Mouse (Mus musculus): ENCODE results near the gene Galnt10.

Gene Galnt10

DNA sequence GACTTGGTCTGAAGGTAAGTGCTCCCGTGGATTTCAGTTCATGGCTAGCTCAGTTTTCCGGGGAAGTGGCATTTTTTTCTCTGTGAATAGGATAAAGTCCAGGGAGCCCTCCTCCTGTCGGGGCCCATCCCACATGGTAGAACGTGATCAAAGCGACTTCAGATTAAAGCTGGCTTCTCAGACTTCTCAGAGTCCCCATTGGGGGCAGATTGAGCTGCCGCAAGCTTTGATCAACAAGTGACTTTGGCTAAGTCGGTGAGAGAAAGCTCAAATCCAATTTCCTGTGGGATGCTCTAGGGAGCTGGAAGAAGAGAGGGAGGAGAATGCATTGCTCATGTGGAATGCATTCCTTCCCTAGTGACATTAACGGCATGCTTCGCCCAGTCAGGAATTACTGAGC is 10.1 kb upstream of the Galnt10 start:
- DNase-seq (ENCODE audit: low spot score) = no peak

GRCm38 (mm10) chr11:57643691-57644090 is 1.6 kb upstream of the Galnt10 start:
- no peak for DNase-seq (ENCODE audit: low spot score)

DNA sequence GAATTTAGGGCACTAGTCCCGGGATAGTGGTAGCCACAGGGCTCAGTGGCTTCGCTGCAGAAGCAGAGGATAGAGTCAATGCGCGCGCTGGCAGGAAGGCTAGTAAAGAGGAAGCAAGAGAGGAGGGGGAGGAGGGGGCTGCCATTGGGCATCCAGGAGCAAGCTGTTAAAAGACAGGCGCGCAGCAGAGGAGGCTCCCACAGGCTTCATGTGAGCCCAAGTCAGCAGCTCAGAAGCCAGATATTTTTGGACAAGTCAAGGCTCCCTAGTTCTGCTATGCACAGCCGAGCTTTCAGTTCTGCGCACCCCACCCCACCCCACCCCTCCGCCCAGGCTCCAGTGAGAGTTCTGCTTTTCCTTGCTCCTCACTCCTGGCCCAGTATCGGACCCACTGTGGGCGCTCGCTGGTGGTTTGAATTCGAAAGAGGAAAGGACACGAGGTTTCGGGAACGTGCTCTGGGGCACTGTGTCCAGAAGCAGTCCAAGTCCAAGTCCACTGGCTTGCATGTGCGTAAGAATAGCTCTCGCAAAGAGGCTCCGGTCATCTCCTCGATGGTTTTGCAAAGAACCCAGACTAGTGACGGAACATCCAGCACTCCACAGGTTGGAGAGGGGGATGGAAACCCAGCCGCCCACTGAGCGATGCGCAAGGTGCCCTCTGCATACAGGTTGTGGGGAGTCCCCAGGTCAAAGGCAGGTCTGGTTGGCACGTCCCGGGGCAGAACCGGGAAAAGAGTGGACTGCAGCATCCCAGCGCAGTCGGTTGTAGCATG is 811 bp upstream of the Galnt10 start:
- DNase-seq (ENCODE audit: low spot score) = peak; percentile 19

GRCm38 (mm10) chr11:57645847-57646246 is 605 bp downstream of the Galnt10 start:
- no peak for DNase-seq (ENCODE audit: low spot score)

- DNase-seq (ENCODE audit: low spot score) = no peak
These were observed 1.2 kb downstream of the Galnt10 start for GRCm38 (mm10) chr11:57646416-57646815.

- no peak for DNase-seq (ENCODE audit: low spot score)
These were observed 1.7 kb downstream of the Galnt10 start for GRCm38 (mm10) chr11:57646940-57647339.

DNA sequence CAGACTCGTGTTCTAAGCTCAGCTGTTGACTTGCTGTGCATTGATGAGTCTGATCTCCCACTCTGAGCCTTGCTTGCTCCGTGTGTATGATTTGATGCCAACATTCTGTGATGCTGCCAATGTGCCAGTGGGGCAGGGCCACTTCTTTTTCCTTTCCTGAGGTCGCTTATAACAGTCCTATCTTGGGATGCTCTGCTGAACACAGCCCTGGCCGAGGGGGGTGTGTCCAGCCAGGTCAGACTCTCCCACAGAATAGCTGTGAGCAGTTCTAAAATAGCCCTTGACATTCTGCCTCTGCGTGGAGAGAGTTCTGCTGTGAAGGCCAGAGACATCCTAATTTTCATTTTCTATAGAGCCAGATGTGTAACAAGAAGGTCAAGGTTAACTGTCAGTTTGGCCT is 2.2 kb downstream of the Galnt10 start:
- DNase-seq (ENCODE audit: low spot score) = no peak

GRCm38 (mm10) chr11:57648196-57648800 is 3.1 kb downstream of the Galnt10 start:
- DNase-seq (ENCODE audit: low spot score) = no peak

DNA sequence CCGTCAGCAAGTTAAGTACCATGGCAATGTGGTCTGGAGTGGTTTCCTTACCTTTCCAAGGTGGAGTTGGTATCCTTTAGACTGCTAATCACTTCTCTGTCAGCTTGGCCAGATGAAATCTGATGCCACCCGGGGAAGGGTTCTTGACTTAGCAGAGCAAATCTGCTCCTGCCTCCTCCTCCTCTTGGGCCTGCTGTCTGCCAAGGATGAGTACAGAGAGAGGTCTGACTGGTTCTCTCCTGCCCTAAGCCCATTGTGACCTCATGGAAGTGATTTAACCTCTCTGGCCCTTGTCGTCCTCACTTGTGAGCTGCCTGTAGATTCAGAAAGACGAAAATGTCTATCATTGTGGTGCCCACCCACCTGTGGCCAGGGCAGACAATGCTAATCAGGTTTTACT is 4.0 kb downstream of the Galnt10 start:
- no peak for DNase-seq (ENCODE audit: low spot score)

- no peak for DNase-seq (ENCODE audit: low spot score)
These were observed 4.4 kb downstream of the Galnt10 start for GRCm38 (mm10) chr11:57649671-57650070.

GRCm38 (mm10) chr11:57650867-57651266 is 5.6 kb downstream of the Galnt10 start:
- DNase-seq (ENCODE audit: low spot score) = no peak

DNA sequence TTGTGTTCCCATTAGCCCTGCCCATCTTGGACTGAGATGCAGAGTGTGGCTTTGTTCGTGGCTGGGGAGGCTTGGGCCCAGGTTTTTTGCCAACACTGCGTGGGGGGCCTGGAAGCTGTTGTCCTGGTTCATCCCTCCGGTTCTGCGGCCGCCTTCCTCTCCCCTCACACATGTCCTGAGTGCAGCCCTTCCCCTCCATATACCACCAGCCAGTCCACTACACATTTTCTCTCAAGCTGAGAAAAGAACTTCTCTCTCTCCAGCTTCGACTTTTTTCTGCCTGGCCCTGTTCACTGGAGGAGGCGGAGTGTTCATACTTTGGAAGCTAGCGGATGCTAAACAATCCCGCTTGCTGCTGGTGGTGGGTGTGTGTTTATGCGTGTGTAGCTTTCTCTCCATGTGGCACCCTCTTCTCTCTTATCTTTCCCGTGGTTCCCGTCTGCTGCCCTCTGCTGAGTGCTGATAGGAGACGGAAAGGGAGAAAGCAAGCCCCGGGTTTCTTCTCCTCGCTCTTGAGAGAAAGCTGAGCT is 6.1 kb downstream of the Galnt10 start:
- peak; percentile 49 for DNase-seq (ENCODE audit: low spot score)

DNA sequence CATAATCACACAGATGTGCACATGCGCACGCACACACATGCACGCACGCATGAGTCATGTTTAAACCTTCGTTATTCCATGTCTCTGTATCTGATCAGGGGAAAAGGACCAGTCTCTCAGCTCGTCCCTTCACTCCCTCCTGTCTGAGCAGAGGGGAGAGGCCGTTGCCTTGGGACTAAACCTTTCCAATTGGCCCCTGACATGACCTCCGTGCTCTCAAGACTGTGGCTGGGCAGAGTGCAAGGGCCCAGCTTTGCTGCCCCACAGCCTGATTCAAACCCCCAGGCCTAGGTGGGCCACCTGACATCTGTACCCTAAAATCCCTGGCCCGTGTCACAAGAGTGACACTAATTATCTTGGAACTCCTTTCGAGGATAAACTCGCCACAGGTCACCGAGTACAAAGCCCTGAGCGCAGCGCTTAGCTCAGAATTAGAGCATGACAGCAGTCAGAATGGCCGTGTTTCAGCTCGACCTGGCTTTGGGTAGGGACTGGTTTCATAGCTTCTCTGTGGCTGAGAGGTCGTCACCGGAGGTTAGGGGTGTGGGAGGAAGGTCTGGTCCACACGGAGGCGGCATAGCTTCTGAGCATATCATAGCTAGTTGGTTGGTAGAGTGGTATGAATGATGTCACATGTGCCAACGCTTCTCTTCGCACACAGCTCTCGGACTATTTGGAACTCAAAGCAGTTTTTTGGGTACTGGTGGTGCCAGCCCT is 7.1 kb downstream of the Galnt10 start:
- DNase-seq (ENCODE audit: low spot score) = no peak

DNA sequence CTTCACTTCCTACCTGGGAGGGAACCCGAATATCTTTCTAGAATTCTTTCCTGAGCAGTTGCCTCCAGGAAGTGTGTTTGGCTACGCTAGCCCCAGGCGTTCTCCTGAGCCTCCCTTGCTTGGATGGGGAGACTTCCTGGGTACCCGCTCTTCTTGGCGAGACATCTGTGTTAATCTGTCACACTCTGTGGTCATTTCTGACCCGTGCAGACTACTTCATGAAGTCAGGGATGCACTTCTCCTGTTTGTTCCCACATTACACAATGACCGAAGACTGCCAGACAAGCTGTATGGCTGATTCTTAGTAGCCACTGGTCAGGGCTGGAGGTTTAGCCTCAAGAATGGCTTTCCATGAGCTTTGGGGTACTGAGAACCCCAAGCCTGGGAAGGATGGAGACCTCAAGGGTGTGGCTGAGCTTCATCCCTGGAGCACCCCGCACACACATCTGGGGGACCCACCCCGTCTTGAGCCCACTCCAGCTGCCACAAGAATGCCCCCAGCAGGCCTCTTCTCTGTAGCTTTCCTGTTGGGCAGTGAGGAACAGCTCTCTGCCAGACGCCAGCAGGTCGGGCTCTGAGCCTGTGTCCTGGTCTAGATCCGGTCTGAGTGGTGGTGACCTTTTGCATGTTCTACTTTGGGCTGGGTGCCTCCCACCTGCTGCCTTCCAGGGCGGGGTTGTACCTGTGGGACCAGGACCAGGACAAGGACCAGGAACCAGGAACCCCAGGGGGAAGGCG is 7.8 kb downstream of the Galnt10 start:
- DNase-seq (ENCODE audit: low spot score) = no peak

DNA sequence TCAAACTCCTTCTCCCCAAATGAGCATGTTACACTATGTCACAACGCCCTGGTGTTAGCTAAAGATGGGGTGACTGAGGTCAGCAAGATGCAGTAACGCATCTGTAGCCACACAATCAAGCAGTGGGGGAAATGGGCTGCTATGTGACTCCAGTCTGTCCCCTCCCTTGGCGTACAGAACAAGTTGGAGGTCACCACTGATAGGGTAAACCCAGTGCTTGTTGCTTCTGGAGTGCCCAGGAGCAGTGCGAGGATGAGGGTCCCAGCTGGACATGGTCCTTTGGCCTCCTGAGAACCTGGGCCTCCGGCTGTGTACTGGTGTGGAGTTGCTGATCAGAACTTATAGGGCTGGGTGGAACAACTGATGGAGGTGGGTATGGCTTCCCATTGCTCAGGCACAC is 8.6 kb downstream of the Galnt10 start:
- no peak for DNase-seq (ENCODE audit: low spot score)

DNA sequence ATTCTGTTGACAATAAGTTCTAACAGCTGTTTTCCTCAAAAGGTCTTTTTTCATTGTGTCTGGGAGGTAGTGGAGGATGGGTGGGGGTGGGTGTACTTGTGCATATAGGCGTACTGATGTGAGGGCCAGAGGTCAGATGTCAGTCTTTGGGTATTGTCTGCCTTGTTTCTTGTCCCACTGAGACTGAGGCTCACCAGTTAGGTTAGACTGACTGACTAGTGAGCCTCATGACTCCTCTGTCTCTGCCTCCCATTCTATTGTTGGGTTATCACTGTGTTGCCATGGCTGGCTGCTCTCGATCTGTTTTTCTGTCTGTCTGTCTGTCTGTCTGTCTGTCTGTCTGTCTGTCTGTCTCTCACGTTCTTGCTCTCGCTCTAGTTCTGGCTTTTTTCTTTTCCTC is 9.1 kb downstream of the Galnt10 start:
- DNase-seq (ENCODE audit: low spot score) = no peak

GRCm38 (mm10) chr11:57654977-57655397 is 9.7 kb downstream of the Galnt10 start:
- no peak for DNase-seq (ENCODE audit: low spot score)

- DNase-seq (ENCODE audit: low spot score) = no peak
These were observed 10.6 kb downstream of the Galnt10 start for GRCm38 (mm10) chr11:57655669-57656325.

DNA sequence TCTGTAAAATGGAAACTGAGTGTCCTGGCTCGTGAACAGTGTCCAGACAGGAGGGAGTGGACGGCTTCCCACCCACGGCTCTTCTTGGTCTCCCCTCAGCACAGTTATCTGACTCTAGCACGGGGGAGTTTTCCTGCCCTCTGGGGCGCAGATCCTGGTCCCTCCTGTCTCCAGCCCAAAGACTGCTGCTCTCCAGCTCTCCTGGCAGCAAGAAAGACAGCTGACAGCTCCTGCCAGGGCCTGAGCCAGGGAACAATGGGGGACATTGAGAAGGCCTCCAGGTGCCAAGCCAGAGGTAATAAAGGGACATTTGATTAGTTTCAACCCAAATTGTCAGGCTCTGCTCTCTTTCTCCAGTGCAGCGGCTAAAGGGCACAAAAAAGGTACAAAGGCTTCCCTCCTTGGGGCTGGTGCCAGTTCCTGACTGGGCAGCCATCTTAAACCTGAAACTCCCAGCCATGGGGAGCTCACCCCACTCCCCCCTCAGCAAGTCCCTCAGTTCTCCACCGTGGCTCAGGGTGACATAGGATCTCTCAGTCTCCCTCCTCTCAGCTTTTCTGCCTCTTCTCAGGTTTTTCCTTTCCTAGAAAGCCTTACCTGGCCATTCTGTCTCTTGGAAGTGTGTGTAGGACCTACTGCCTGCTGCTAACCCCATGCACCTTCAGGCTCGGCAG is 11.5 kb downstream of the Galnt10 start:
- DNase-seq (ENCODE audit: low spot score) = no peak

- no peak for DNase-seq (ENCODE audit: low spot score)
These were observed 12.3 kb downstream of the Galnt10 start for GRCm38 (mm10) chr11:57657370-57658072.

All from left cerebral cortex, adult 11 months (tissue).